Mouse (Mus musculus) MEL (cell line): ENCODE data around the gene Itga2b. TPM values are rescaled to one million over a fixed set of nuclear protein-coding genes. Genes with fewer than 3 reads are reported as not detected.

ENCODE experiments used
- DNase-seq: peaks from one replicate; pipeline ENCODE4 v3.0.0; 2011; ENCODE audit warnings: low read depth, low spot score
- H3K27ac ChIP-seq: 2 replicates; pipeline ENCODE4 v1.5.1; 2012; ENCODE audit warnings: low read depth, mild to moderate bottlenecking, control low read depth, low read length, moderate library complexity; ENCODE audit not compliant: control insufficient read depth
- H3K27me3 ChIP-seq, 2 experiments: fragments of 150-350 bp in 1 of 2; sonication (generic) in 1 of 2; 2 replicates each; pipeline ENCODE4 v1.6.1; 2012; ENCODE audit warnings: low read length in 2 of 2, mild to moderate bottlenecking in 2 of 2, improper control_type of control experiment in 1 of 2, moderate library complexity in 1 of 2; ENCODE audit not compliant: insufficient read depth in 2 of 2, control insufficient read depth in 1 of 2
- H3K36me3 ChIP-seq, 2 experiments: 2 replicates each; pipeline ENCODE4 v1.6.1; 2012 to 2014; ENCODE audit warnings: low read length in 2 of 2, improper control_type of control experiment in 1 of 2, inconsistent platforms in 1 of 2, mild to moderate bottlenecking in 1 of 2; ENCODE audit not compliant: insufficient read depth in 2 of 2, control insufficient read depth in 1 of 2
- H3K4me1 ChIP-seq, 2 experiments: fragments of 150-350 bp in 1 of 2; sonication (generic) in 1 of 2; 2 replicates each; pipeline ENCODE4 v1.6.1; 2012; ENCODE audit warnings: low read length in 2 of 2, improper control_type of control experiment in 1 of 2, mild to moderate bottlenecking in 1 of 2; ENCODE audit not compliant: insufficient read depth in 2 of 2, control insufficient read depth in 1 of 2
- H3K4me3 ChIP-seq, 2 experiments: fragments of 150-350 bp in 1 of 2; sonication (generic) in 1 of 2; 2 replicates each; pipeline ENCODE4 v1.5.1; 2012; ENCODE audit warnings: low read depth in 2 of 2, low read length in 2 of 2, mild to moderate bottlenecking in 2 of 2, moderate library complexity in 2 of 2, control low read depth in 1 of 2, improper control_type of control experiment in 1 of 2; ENCODE audit not compliant: control insufficient read depth in 1 of 2, insufficient read depth in 1 of 2
- H3K79me2 ChIP-seq: 2 replicates; pipeline ENCODE4 v1.6.1; 2012; ENCODE audit warnings: mild to moderate bottlenecking, low read length, moderate library complexity; ENCODE audit not compliant: control insufficient read depth, poor library complexity, insufficient read depth
- H3K9ac ChIP-seq: 2 replicates; pipeline ENCODE4 v1.6.1; 2012; ENCODE audit warnings: low read depth, mild to moderate bottlenecking, control low read depth, low read length, moderate library complexity; ENCODE audit not compliant: control insufficient read depth, poor library complexity, severe bottlenecking
- H3K9me3 ChIP-seq: fragments of 150-350 bp; sonication (generic); replicated peaks from 2 replicates; pipeline ENCODE4 v1.6.1; 2012; ENCODE audit warnings: mild to moderate bottlenecking, low read length, improper control_type of control experiment, moderate library complexity; ENCODE audit not compliant: insufficient read depth
- BHLHE40 ChIP-seq: IDR thresholded peaks from 2 replicates; pipeline ENCODE4 v1.6.1; 2012; ENCODE audit warnings: low read depth, mild to moderate bottlenecking, inconsistent platforms, low read length, improper control_type of control experiment, borderline replicate concordance
- CHD1 ChIP-seq: IDR thresholded peaks from 2 replicates; pipeline ENCODE4 v1.6.1; 2012; ENCODE audit warnings: low read depth, mild to moderate bottlenecking, inconsistent platforms, low read length, improper control_type of control experiment
- CTCF ChIP-seq, 3 experiments: IDR thresholded peaks in 2 of 3; conservative IDR thresholded peaks in 1 of 3; 2 replicates each; pipeline ENCODE4 v1.5.1; 2011 to 2012; ENCODE audit warnings: low read length in 3 of 3, low read depth in 2 of 3, mild to moderate bottlenecking in 2 of 3, improper control_type of control experiment in 1 of 3, inconsistent platforms in 1 of 3, mixed read lengths in 1 of 3, moderate library complexity in 1 of 3; ENCODE audit not compliant: control insufficient read depth in 1 of 3, insufficient read depth in 1 of 3, poor library complexity in 1 of 3, severe bottlenecking in 1 of 3
- ELF1 ChIP-seq: IDR thresholded peaks from 2 replicates; pipeline ENCODE4 v1.6.1; 2014; ENCODE audit warnings: low read depth, mild to moderate bottlenecking, inconsistent platforms, low read length, improper control_type of control experiment, moderate library complexity
- EP300 ChIP-seq, 2 experiments: IDR thresholded peaks; 2 replicates each; pipeline ENCODE4 v1.6.1; 2011; ENCODE audit warnings: improper control_type of control experiment in 2 of 2, low read length in 2 of 2, low read depth in 1 of 2, mild to moderate bottlenecking in 1 of 2
- GABPA ChIP-seq: IDR thresholded peaks from 2 replicates; pipeline ENCODE4 v1.6.1; 2012; ENCODE audit warnings: low read depth, mild to moderate bottlenecking, inconsistent platforms, low read length, improper control_type of control experiment, moderate library complexity
- GATA1 ChIP-seq: IDR thresholded peaks from 2 replicates; pipeline ENCODE4 v1.6.1; 2011; ENCODE audit warnings: low read depth, low read length, improper control_type of control experiment
- HCFC1 ChIP-seq: IDR thresholded peaks from 2 replicates; pipeline ENCODE4 v1.6.1; 2012; ENCODE audit warnings: low read depth, mild to moderate bottlenecking, inconsistent platforms, low read length, improper control_type of control experiment, moderate library complexity
- KAT2A ChIP-seq: conservative IDR thresholded peaks from 2 replicates; pipeline ENCODE4 v1.6.1; 2012; ENCODE audit warnings: low read depth, low read length, improper control_type of control experiment, inconsistent platforms
- MAFK ChIP-seq: IDR thresholded peaks from 2 replicates; pipeline ENCODE4 v1.6.1; 2011; ENCODE audit warnings: low read depth, mild to moderate bottlenecking, low read length, improper control_type of control experiment, borderline replicate concordance
- MAX ChIP-seq: IDR thresholded peaks from 2 replicates; pipeline ENCODE4 v1.6.1; 2011; ENCODE audit warnings: low read length, improper control_type of control experiment
- MAZ ChIP-seq: IDR thresholded peaks from 2 replicates; pipeline ENCODE4 v1.6.1; 2012; ENCODE audit warnings: low read depth, mild to moderate bottlenecking, inconsistent platforms, low read length, improper control_type of control experiment
- MEF2A ChIP-seq: IDR thresholded peaks from 2 replicates; pipeline ENCODE4 v1.6.1; 2014; ENCODE audit warnings: low read depth, mild to moderate bottlenecking, inconsistent platforms, low read length, improper control_type of control experiment; ENCODE audit not compliant: poor library complexity, insufficient replicate concordance, severe bottlenecking; ENCODE audit errors: extremely low read depth
- MXI1 ChIP-seq: IDR thresholded peaks from 2 replicates; pipeline ENCODE4 v1.6.1; 2011; ENCODE audit warnings: mild to moderate bottlenecking, low read depth, low read length, improper control_type of control experiment
- MYC ChIP-seq: IDR thresholded peaks from 2 replicates; pipeline ENCODE4 v1.6.1; 2011; ENCODE audit warnings: low read depth, mild to moderate bottlenecking, low read length, improper control_type of control experiment, moderate library complexity
- NELFE ChIP-seq: IDR thresholded peaks from 2 replicates; pipeline ENCODE4 v1.6.1; 2011; ENCODE audit warnings: low read depth, low read length, improper control_type of control experiment
- NRF1 ChIP-seq: IDR thresholded peaks from 2 replicates; pipeline ENCODE4 v1.6.1; 2014; ENCODE audit warnings: low read depth, mild to moderate bottlenecking, inconsistent platforms, low read length, improper control_type of control experiment, moderate library complexity; ENCODE audit not compliant: poor library complexity, insufficient read depth, severe bottlenecking
- POLR2A ChIP-seq, 2 experiments: IDR thresholded peaks; 2 replicates each; pipeline ENCODE4 v1.6.1; 2011 to 2012; ENCODE audit warnings: low read length in 2 of 2, mild to moderate bottlenecking in 2 of 2, control low read depth in 1 of 2, improper control_type of control experiment in 1 of 2, low read depth in 1 of 2, moderate library complexity in 1 of 2; ENCODE audit not compliant: control insufficient read depth in 1 of 2, insufficient read depth in 1 of 2, poor library complexity in 1 of 2
- POLR2AphosphoS2 ChIP-seq: IDR thresholded peaks from 2 replicates; pipeline ENCODE4 v1.6.1; 2011; ENCODE audit warnings: low read length, improper control_type of control experiment
- POLR2AphosphoS5 ChIP-seq: IDR thresholded peaks from 2 replicates; pipeline ENCODE4 v1.6.1; 2012; ENCODE audit warnings: low read depth, borderline replicate concordance, mild to moderate bottlenecking, inconsistent platforms, low read length, moderate library complexity, mixed read lengths
- RAD21 ChIP-seq: IDR thresholded peaks from 2 replicates; pipeline ENCODE4 v1.6.1; 2011; ENCODE audit warnings: mild to moderate bottlenecking, low read depth, low read length, improper control_type of control experiment
- SIN3A ChIP-seq: IDR thresholded peaks from 2 replicates; pipeline ENCODE4 v1.6.1; 2012; ENCODE audit warnings: low read length, improper control_type of control experiment, inconsistent platforms
- SMC3 ChIP-seq: IDR thresholded peaks from 2 replicates; pipeline ENCODE4 v1.6.1; 2011; ENCODE audit warnings: low read depth, low read length, improper control_type of control experiment
- TAL1 ChIP-seq: IDR thresholded peaks from 2 replicates; pipeline ENCODE4 v1.6.1; 2012; ENCODE audit warnings: mild to moderate bottlenecking, inconsistent platforms, low read length, moderate library complexity, mixed read lengths
- TCF12 ChIP-seq: IDR thresholded peaks from 2 replicates; pipeline ENCODE4 v1.6.1; 2014; ENCODE audit warnings: low read depth, mild to moderate bottlenecking, inconsistent platforms, low read length, improper control_type of control experiment, moderate library complexity
- UBTF ChIP-seq: IDR thresholded peaks from 2 replicates; pipeline ENCODE4 v1.6.1; 2012; ENCODE audit warnings: low read depth, mild to moderate bottlenecking, inconsistent platforms, low read length, improper control_type of control experiment, moderate library complexity, borderline replicate concordance; ENCODE audit not compliant: insufficient read depth
- USF1 ChIP-seq: IDR thresholded peaks from 2 replicates; pipeline ENCODE4 v1.6.1; 2014; ENCODE audit warnings: low read depth, mild to moderate bottlenecking, inconsistent platforms, low read length, improper control_type of control experiment, moderate library complexity
- USF2 ChIP-seq, 2 experiments: IDR thresholded peaks; 2 replicates each; pipeline ENCODE4 v1.6.1; 2011 to 2012; ENCODE audit warnings: improper control_type of control experiment in 2 of 2, low read length in 2 of 2, borderline replicate concordance in 1 of 2, inconsistent platforms in 1 of 2, low read depth in 1 of 2, mild to moderate bottlenecking in 1 of 2; ENCODE audit not compliant: insufficient read depth in 1 of 2
- ZC3H11A ChIP-seq: IDR thresholded peaks from 2 replicates; pipeline ENCODE4 v1.6.1; 2012; ENCODE audit warnings: low read depth, mild to moderate bottlenecking, inconsistent platforms, low read length, improper control_type of control experiment
- ZKSCAN1 ChIP-seq: IDR thresholded peaks from 2 replicates; pipeline ENCODE4 v1.6.1; 2012; ENCODE audit warnings: low read depth, mild to moderate bottlenecking, inconsistent platforms, low read length, improper control_type of control experiment, moderate library complexity
- ZNF384 ChIP-seq: IDR thresholded peaks from 2 replicates; pipeline ENCODE4 v1.6.1; 2012; ENCODE audit warnings: low read depth, mild to moderate bottlenecking, inconsistent platforms, low read length, improper control_type of control experiment
- polyA plus RNA-seq, 2 experiments: library from polyadenylated mRNA; stranded (reverse) in 1 of 2; unstranded in 1 of 2; fragments of >175 nt in 1 of 2; fragments of >200 nt in 1 of 2; gene quantifications; 2 replicates each; pipeline versions ENCODE4 v1.2.1 to v1.2.4; 2012; ENCODE audit warnings: low replicate concordance in 2 of 2, low read depth in 1 of 2; ENCODE audit not compliant: insufficient read length in 2 of 2, insufficient read depth in 1 of 2, missing spikeins in 1 of 2
- total RNA-seq: library from RNA; depleted of rRNA; stranded (reverse); fragments of 300-350 nt; gene quantifications from 2 replicates; pipeline ENCODE4 v1.2.3, GENCODE M21; 2012

Gene Itga2b
- total and polyA plus RNA-seq, 3 experiments: 10.7 to 55.7 TPM; not detected in 1

DNA sequence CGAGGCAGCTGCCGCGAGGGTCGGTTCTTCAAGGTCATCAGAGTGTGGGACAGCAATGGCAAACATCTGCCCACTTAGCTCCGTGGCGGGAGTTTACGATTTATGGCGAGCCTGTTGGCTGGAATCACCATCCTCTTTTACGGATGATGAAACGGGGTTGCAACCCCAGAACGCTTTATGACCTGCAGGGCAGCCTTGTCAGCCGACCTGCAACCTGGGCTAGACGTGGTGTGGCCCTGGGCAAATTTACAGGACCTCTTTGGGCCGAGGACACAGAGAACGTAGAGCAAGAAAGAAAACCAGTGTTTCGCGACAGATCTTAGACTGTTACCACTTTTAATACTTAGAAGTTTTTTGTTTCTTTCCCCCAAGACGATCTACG is 62.1 kb downstream of the Itga2b start, which contains the start of gene Slc25a39 (continued):
- TF ChIP-seq NELFE: no peak; the same call in 1 of the 2 replicates
- no peak for TF ChIP-seq CTCF (IDR thresholded peaks at IDR 0.05 in 2 of 3, conservative IDR thresholded peaks at IDR 0.05 in 1 of 3; ENCODE audit: control insufficient read depth in 1 of 3, insufficient read depth in 1 of 3, low read depth in 2 of 3, low read length in 3 of 3, poor library complexity in 1 of 3, severe bottlenecking in 1 of 3)
- no peak for TF ChIP-seq MXI1
- no peak for TF ChIP-seq USF1
- TF ChIP-seq ZNF384: no peak
- no peak for TF ChIP-seq HCFC1
- TF ChIP-seq CHD1: peak; percentile 98
- no peak for TF ChIP-seq GATA1
- TF ChIP-seq BHLHE40: no peak; the same call in 1 of the 2 replicates
- TF ChIP-seq USF2 (IDR thresholded peaks at IDR 0.05; ENCODE audit: borderline replicate concordance in 1 of 2, insufficient read depth in 1 of 2, low read depth in 1 of 2, low read length in 2 of 2): no peak
- no peak for TF ChIP-seq SMC3
- TF ChIP-seq SIN3A: no peak
- TF ChIP-seq ELF1: no peak
- no peak for TF ChIP-seq RAD21
- TF ChIP-seq ZKSCAN1: no peak
- TF ChIP-seq POLR2AphosphoS2: no peak; the same call in 1 of the 2 replicates
- TF ChIP-seq ZC3H11A: no peak
- no peak; the same call in 1 of the 2 replicates for TF ChIP-seq UBTF
- no peak for TF ChIP-seq MAFK
- TF ChIP-seq MYC: no peak
- no peak for TF ChIP-seq TAL1
- TF ChIP-seq TCF12: no peak
- no peak for TF ChIP-seq MEF2A

DNA sequence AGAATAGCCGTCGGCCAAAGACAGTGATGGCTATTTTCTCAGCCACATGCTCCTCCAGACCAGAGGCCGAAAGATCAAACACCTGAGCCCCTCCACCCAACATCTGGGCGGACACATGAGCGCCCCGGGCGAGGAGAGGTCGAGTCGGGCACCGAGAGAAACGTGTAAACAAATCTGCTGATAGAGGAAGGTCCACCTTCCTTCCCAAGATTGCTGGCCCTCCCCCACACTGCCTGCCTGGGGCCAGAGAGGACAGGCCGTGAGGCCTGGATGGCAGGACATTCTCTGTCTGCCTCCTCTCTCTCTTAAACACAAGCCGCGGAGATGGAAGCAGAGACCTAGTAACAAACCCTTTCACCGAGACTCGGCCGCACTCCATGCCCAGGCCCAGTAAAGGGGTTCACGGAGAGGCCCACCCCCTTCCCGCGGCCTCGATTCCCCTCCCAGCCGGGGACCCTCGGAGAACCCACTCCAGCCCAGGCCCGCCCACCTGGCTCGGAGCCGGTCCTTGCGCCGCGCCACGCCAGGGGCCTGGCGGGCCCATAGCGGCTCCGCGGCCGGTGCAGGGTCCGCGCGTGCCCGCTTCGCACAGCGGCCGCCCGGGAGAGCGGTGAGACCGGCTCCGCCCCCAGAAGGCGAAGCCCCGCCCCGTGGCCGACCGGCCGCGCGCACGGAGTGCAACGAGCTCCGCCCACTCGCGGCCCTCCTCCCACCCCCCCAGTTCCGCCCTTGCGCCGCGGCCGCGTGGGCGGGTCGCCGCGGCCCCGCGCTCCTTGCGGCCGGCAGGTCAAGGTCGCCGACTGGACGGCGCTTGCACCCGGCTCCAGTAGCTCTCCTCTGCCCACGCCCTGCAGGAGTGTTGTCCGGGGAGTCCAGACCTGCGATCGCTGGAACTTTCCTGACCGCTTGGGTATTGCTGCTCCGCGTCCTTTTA is 62.8 kb downstream of the Itga2b start:
- DNase-seq: peak; percentile 93
- peaks cover 11 to 22% of the 10 kb centered on the region in 2 experiments for H3K4me1 ChIP-seq
- no peaks in the 10 kb centered on the region for H3K9me3 ChIP-seq
- TF ChIP-seq SMC3 (no peak), TCF12 (peak; percentile 84), MAZ (peak; percentile 86; the same call in 1 of the 2 replicates), POLR2AphosphoS2 (no peak; the same call in 1 of the 2 replicates), MXI1 (peak; percentile 77), ZNF384 (0 out of 2 replicates have a peak, but pooled peaks have one; percentile 20), MEF2A (no peak), NRF1 (0 out of 2 replicates have a peak, but pooled peaks have one; percentile 43), GABPA (no peak), MAX (no peak; the same call in 1 of the 2 replicates), KAT2A (no peak; the same call in 1 of the 2 replicates), SIN3A (peak; percentile 65), USF2 (IDR thresholded peaks at IDR 0.05; ENCODE audit: borderline replicate concordance in 1 of 2, insufficient read depth in 1 of 2, low read depth in 1 of 2, low read length in 2 of 2) (no peak), POLR2AphosphoS5 (no peak), ELF1 (peak; percentile 70), POLR2A (IDR thresholded peaks at IDR 0.05; ENCODE audit: control insufficient read depth in 1 of 2, insufficient read depth in 1 of 2, low read depth in 1 of 2, low read length in 2 of 2, poor library complexity in 1 of 2) (peak; percentile 52 to 79; a peak in 2 of 4 replicates), NELFE (peak; percentile 85), EP300 (IDR thresholded peaks at IDR 0.05; ENCODE audit: low read depth in 1 of 2, low read length in 2 of 2) (peak; percentile 29 to 48; a peak in 2 of 4 replicates)

More for the DNA sequence above, 62.8 kb downstream of the Itga2b start:
- Histone ChIP-seq H3K27ac (peak overlapping the region; percentile 97), H3K79me2 (peaks cover 19% of the 10 kb centered on the region), H3K36me3 (peaks cover 0 to 14% of the 10 kb centered on the region in 2 experiments; a peak in 2 of 4 replicates), H3K27me3 (no peaks in the 10 kb centered on the region), H3K4me3 (peak overlapping the region; percentile 80 to 92), H3K9ac (peak overlapping the region; percentile 87)
